Mouse (Mus musculus) brain, embryonic 18.5 days (tissue): Measurements from ENCODE around the gene Brf1.

ENCODE experiments used
- DNase-seq: peaks from one replicate; pipeline ENCODE4 v3.0.0-alpha.2; 2012; ENCODE audit warnings: low read depth, low spot score

Brf1 gene

GRCm38 (mm10) chr12:112940238-112940637 lies 60.3 kb downstream of the Brf1 start:
- DNase-seq = no peak

GRCm38 (mm10) chr12:112938873-112939565 lies 61.5 kb downstream of the Brf1 start:
- no peak for DNase-seq

- no peak for DNase-seq
These were observed 62.1 kb downstream of the Brf1 start for GRCm38 (mm10) chr12:112938366-112938765.

- no peak for DNase-seq
These were observed 62.6 kb downstream of the Brf1 start for GRCm38 (mm10) chr12:112937906-112938305.

- no peak for DNase-seq
These were observed 67.9 kb downstream of the Brf1 start for GRCm38 (mm10) chr12:112932647-112933046.

GRCm38 (mm10) chr12:112929562-112930352 lies 70.7 kb downstream of the Brf1 start, which contains the start of gene Jag2:
Gene Jag2 (minus strand): TSS chr12:112929776.
- no peak for DNase-seq

- no peak for DNase-seq
These were observed 71.9 kb downstream of the Brf1 start for GRCm38 (mm10) chr12:112928401-112929241.

- no peak for DNase-seq
These were observed 73.2 kb downstream of the Brf1 start for GRCm38 (mm10) chr12:112927265-112927664.

GRCm38 (mm10) chr12:112925950-112926349 lies 74.6 kb downstream of the Brf1 start:
- DNase-seq = no peak

- no peak for DNase-seq
These were observed 78.0 kb downstream of the Brf1 start for GRCm38 (mm10) chr12:112922541-112922940.

- DNase-seq = no peak
These were observed 79.0 kb downstream of the Brf1 start for GRCm38 (mm10) chr12:112921518-112921917.

- DNase-seq = no peak
These were observed 82.6 kb downstream of the Brf1 start for GRCm38 (mm10) chr12:112917906-112918305.

- DNase-seq = no peak
These were observed 83.0 kb downstream of the Brf1 start for GRCm38 (mm10) chr12:112917486-112917885.

GRCm38 (mm10) chr12:112916698-112917400 lies 83.7 kb downstream of the Brf1 start:
- DNase-seq = no peak

- no peak for DNase-seq
These were observed 84.9 kb downstream of the Brf1 start for GRCm38 (mm10) chr12:112915587-112915986.

- no peak for DNase-seq
These were observed 86.0 kb downstream of the Brf1 start for GRCm38 (mm10) chr12:112914527-112914926.

- DNase-seq = no peak
These were observed 87.4 kb downstream of the Brf1 start for GRCm38 (mm10) chr12:112912951-112913745.

- DNase-seq = no peak
These were observed 88.8 kb downstream of the Brf1 start for GRCm38 (mm10) chr12:112911701-112912100.
